Mouse (Mus musculus): ENCODE data around the gene Prepl. TPM values are rescaled to one million over a fixed set of nuclear protein-coding genes. Genes with fewer than 3 reads are reported as not detected.

Prepl gene
- polyA plus RNA-seq, 1 experiment from 2014 or later: 7.7 TPM

Other genes with a start within 250 kb of the Prepl start
- gene Ppm1b, start 133.5 kb downstream of the Prepl start, polyA plus RNA-seq (2015; fragmentation: Nextera tagmentation; extraction: Ambion mirVana): 45.5 and 46.1 TPM in 2 replicates
- gene Slc3a1, start 61.9 kb downstream of the Prepl start, polyA plus RNA-seq (2015; fragmentation: Nextera tagmentation; extraction: Ambion mirVana): 5.7 and 8.4 TPM in 2 replicates
- 2.7 and 2.9 TPM in 2 replicates for gene Camkmt, start 311 bp upstream of the Prepl start, polyA plus RNA-seq (2015; fragmentation: Nextera tagmentation; extraction: Ambion mirVana)

Measured in liver, embryonic 16.5 days (tissue).